Mouse (Mus musculus): Measurements from ENCODE around the gene Afdn. TPM values are rescaled to one million over a fixed set of nuclear protein-coding genes. Genes with fewer than 3 reads are reported as not detected.
A peak's percentile ranks its signal among the peaks of the same experiment; 100 is the strongest.
"Not testable (repeated sequence)": the region's sequence is repeated elsewhere in the genome, so short reads cannot be mapped to it uniquely, and the experiment has no call there.

Gene Afdn
- polyA plus RNA-seq, 1 experiment from 2014 or later = 141 TPM

DNA sequence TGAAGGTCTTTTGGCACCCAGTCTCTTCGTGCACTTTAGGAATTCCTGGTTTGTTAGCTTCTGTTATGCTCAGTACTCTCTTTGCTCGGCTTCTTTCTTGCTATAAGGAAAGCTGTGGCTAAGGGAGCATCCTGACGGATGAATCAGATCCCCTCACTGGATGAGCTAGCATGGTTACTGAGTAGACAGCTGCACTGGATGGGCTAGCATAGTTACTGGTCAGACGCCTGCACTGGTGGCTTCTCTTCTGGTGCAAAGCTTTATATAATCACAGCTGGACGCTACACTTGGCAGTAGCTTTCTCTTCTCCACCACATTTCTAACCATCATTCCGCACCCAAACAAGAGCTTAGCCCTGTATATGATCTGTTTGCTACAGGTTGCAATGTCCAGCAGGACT lies 5.4 kb upstream of the Afdn start:
- DNase-seq (ENCODE audit: low spot score) = no peak
- no peak overlapping the region for H3K27ac ChIP-seq (ENCODE audit: low read depth, low read length)
- WGBS = 75% methylated on average over 6 of the region's 6 CpGs
- no peak overlapping the region for H3K9ac ChIP-seq (ENCODE audit: low read length)
- no peak overlapping the region for H3K4me2 ChIP-seq (ENCODE audit: low read depth, low read length, severe bottlenecking)
- no peak for ATAC-seq (replicated peaks; ENCODE audit: low FRiP score)
- no peaks in the 10 kb centered on the region for H3K9me3 ChIP-seq (ENCODE audit: control insufficient read depth, low read length)
- H3K4me3 ChIP-seq (ENCODE audit: low read depth, low read length) = no peak overlapping the region
- peaks cover 6% of the 10 kb centered on the region; the same call in 1 of the 2 replicates for H3K4me1 ChIP-seq (replicated peaks; ENCODE audit: control insufficient read depth, insufficient read depth, low read length)
- H3K27me3 ChIP-seq (ENCODE audit: control insufficient read depth, insufficient read depth, low read length) = no peaks in the 10 kb centered on the region
- H3K36me3 ChIP-seq (ENCODE audit: control insufficient read depth, insufficient read depth, low read length) = no peaks in the 10 kb centered on the region

DNA sequence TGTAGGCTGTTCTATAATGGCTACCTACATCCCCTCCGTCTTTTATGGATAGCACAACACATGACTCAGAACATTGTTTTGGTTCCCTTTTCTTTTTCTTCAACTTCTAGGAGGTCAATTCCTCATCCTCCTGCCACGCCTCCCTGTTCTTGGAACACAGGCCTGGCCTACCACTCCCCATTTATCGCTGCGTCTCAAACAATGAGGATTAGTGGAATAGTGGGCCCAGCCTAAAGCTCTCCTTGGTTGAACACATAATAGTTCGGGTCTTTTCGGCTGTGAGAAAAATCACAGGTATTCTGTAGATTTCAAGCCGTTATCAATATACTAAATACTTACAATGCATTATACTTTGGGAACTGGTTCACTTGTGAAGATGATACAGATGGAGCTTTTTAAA lies 1.8 kb upstream of the Afdn start:
- H3K4me2 ChIP-seq (ENCODE audit: low read depth, low read length, severe bottlenecking) = peak overlapping the region; percentile 99
- peak overlapping the region; percentile 94; the same call in 1 of the 2 replicates for H3K4me3 ChIP-seq (ENCODE audit: low read depth, low read length)
- H3K27me3 ChIP-seq (ENCODE audit: control insufficient read depth, insufficient read depth, low read length) = no peaks in the 10 kb centered on the region
- H3K9ac ChIP-seq (ENCODE audit: low read length) = peak overlapping the region; percentile 92
- peak overlapping the region; percentile 93 for H3K27ac ChIP-seq (ENCODE audit: low read depth, low read length)
- 29% methylated on average over 7 of the region's 7 CpGs for WGBS
- H3K36me3 ChIP-seq (ENCODE audit: control insufficient read depth, insufficient read depth, low read length) = no peaks in the 10 kb centered on the region
- no peak for DNase-seq (ENCODE audit: low spot score)
- H3K9me3 ChIP-seq (ENCODE audit: control insufficient read depth, low read length) = no peaks in the 10 kb centered on the region
- peaks cover 6% of the 10 kb centered on the region; the same call in 1 of the 2 replicates for H3K4me1 ChIP-seq (replicated peaks; ENCODE audit: control insufficient read depth, insufficient read depth, low read length)
- ATAC-seq (replicated peaks; ENCODE audit: low FRiP score) = no peak

- DNase-seq (ENCODE audit: low spot score) = no peak
- H3K4me2 ChIP-seq (ENCODE audit: low read depth, low read length, severe bottlenecking) = peak overlapping the region; percentile 99
- no peaks in the 10 kb centered on the region for H3K36me3 ChIP-seq (ENCODE audit: control insufficient read depth, insufficient read depth, low read length)
- peak overlapping the region; percentile 93 for H3K27ac ChIP-seq (ENCODE audit: low read depth, low read length)
- H3K9ac ChIP-seq (ENCODE audit: low read length) = peak overlapping the region; percentile 92
- peaks cover 6% of the 10 kb centered on the region; the same call in 1 of the 2 replicates for H3K4me1 ChIP-seq (replicated peaks; ENCODE audit: control insufficient read depth, insufficient read depth, low read length)
- no peaks in the 10 kb centered on the region for H3K27me3 ChIP-seq (ENCODE audit: control insufficient read depth, insufficient read depth, low read length)
- H3K4me3 ChIP-seq (ENCODE audit: low read depth, low read length) = peak overlapping the region; percentile 94
- 0 out of 2 replicates have a peak, but pooled peaks have one; percentile 14 for ATAC-seq (replicated peaks; ENCODE audit: low FRiP score)
- WGBS = 6% methylated on average over 13 of the region's 13 CpGs
- no peaks in the 10 kb centered on the region for H3K9me3 ChIP-seq (ENCODE audit: control insufficient read depth, low read length)
Observed at GRCm38 (mm10) chr17:13759156-13759852, 1.0 kb upstream of the Afdn start.

- Histone ChIP-seq H3K4me1 (replicated peaks; ENCODE audit: control insufficient read depth, insufficient read depth, low read length) (peaks cover 6% of the 10 kb centered on the region; the same call in 1 of the 2 replicates), H3K36me3 (ENCODE audit: control insufficient read depth, insufficient read depth, low read length) (no peaks in the 10 kb centered on the region), H3K27ac (ENCODE audit: low read depth, low read length) (peak overlapping the region; percentile 93), H3K4me2 (ENCODE audit: low read depth, low read length, severe bottlenecking) (peak overlapping the region; percentile 99), H3K9me3 (ENCODE audit: control insufficient read depth, low read length) (no peaks in the 10 kb centered on the region), H3K9ac (ENCODE audit: low read length) (peak overlapping the region; percentile 92), H3K27me3 (ENCODE audit: control insufficient read depth, insufficient read depth, low read length) (no peaks in the 10 kb centered on the region), H3K4me3 (ENCODE audit: low read depth, low read length) (peak overlapping the region; percentile 94)
- 0% methylated on average over 54 of the region's 72 CpGs for WGBS
- peak; percentile 40 for ATAC-seq (replicated peaks; ENCODE audit: low FRiP score)
- no peak for DNase-seq (ENCODE audit: low spot score)
Observed at GRCm38 (mm10) chr17:13760675-13761178, 388 bp downstream of the Afdn start.

- no peaks in the 10 kb centered on the region for H3K27me3 ChIP-seq (ENCODE audit: control insufficient read depth, insufficient read depth, low read length)
- no peaks in the 10 kb centered on the region for H3K9me3 ChIP-seq (ENCODE audit: control insufficient read depth, low read length)
- DNase-seq (ENCODE audit: low spot score) = peak; percentile 80
- no peaks in the 10 kb centered on the region for H3K36me3 ChIP-seq (ENCODE audit: control insufficient read depth, insufficient read depth, low read length)
- ATAC-seq (replicated peaks; ENCODE audit: low FRiP score) = peak; percentile 52
- H3K27ac ChIP-seq (ENCODE audit: low read depth, low read length) = peak within 1 kb of the TSS; percentile 93
- peak within 1 kb of the TSS; percentile 99 for H3K4me2 ChIP-seq (ENCODE audit: low read depth, low read length, severe bottlenecking)
- WGBS = under 1% methylated on average over 71 of the region's 74 CpGs
- peaks cover 6% of the 10 kb centered on the region; the same call in 1 of the 2 replicates for H3K4me1 ChIP-seq (replicated peaks; ENCODE audit: control insufficient read depth, insufficient read depth, low read length)
- H3K4me3 ChIP-seq (ENCODE audit: low read depth, low read length) = peak within 1 kb of the TSS; percentile 94
- peak within 1 kb of the TSS; percentile 92 for H3K9ac ChIP-seq (ENCODE audit: low read length)
Observed at GRCm38 (mm10) chr17:13761179-13761913, 1.0 kb downstream of the Afdn start, which contains the start of gene Tcte2. Tcte2 (minus strand) TSS chr17:13761825.

DNA sequence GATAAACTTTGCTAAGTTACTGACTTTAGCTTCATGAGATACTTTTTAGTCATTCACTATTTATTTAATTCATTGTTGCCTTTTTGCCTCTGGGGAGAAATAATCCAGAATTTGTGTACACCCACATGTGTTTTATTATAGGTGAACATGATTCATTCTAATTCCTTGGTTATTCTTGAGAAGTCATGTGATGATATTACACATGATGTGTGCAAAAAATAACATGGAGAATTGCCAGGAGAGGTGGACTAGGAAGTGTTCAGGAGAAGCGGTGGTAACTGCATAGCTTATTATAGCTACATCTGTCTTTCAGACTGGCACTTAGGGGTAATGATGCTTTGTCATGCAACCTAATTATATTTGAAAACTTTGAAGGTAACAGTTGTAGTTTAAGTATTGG lies 3.5 kb downstream of the Afdn start:
- no peak for ATAC-seq (replicated peaks; ENCODE audit: low FRiP score)
- 84% methylated on average over 1 of the region's 1 CpGs for WGBS
- no peak for DNase-seq (ENCODE audit: low spot score)
- no peak overlapping the region for H3K27ac ChIP-seq (ENCODE audit: low read depth, low read length)
- H3K27me3 ChIP-seq (ENCODE audit: control insufficient read depth, insufficient read depth, low read length) = no peaks in the 10 kb centered on the region
- H3K4me3 ChIP-seq (ENCODE audit: low read depth, low read length) = no peak overlapping the region
- H3K9me3 ChIP-seq (ENCODE audit: control insufficient read depth, low read length) = no peaks in the 10 kb centered on the region
- H3K4me1 ChIP-seq (replicated peaks; ENCODE audit: control insufficient read depth, insufficient read depth, low read length) = peaks cover 2% of the 10 kb centered on the region; the same call in 1 of the 2 replicates
- H3K4me2 ChIP-seq (ENCODE audit: low read depth, low read length, severe bottlenecking) = no peak overlapping the region
- H3K36me3 ChIP-seq (ENCODE audit: control insufficient read depth, insufficient read depth, low read length) = no peaks in the 10 kb centered on the region
- no peak overlapping the region for H3K9ac ChIP-seq (ENCODE audit: low read length)

GRCm38 (mm10) chr17:13764911-13765310 lies 4.6 kb downstream of the Afdn start:
- not testable (repeated sequence) for H3K36me3 ChIP-seq (ENCODE audit: control insufficient read depth, insufficient read depth, low read length); DNase-seq (ENCODE audit: low spot score); H3K27me3 ChIP-seq (ENCODE audit: control insufficient read depth, insufficient read depth, low read length); H3K27ac ChIP-seq (ENCODE audit: low read depth, low read length); H3K9ac ChIP-seq (ENCODE audit: low read length); H3K9me3 ChIP-seq (ENCODE audit: control insufficient read depth, low read length); H3K4me2 ChIP-seq (ENCODE audit: low read depth, low read length, severe bottlenecking); H3K4me3 ChIP-seq (ENCODE audit: low read depth, low read length); ATAC-seq (replicated peaks; ENCODE audit: low FRiP score); H3K4me1 ChIP-seq (replicated peaks; ENCODE audit: control insufficient read depth, insufficient read depth, low read length)
- 97% methylated on average over 2 of the region's 2 CpGs for WGBS

DNA sequence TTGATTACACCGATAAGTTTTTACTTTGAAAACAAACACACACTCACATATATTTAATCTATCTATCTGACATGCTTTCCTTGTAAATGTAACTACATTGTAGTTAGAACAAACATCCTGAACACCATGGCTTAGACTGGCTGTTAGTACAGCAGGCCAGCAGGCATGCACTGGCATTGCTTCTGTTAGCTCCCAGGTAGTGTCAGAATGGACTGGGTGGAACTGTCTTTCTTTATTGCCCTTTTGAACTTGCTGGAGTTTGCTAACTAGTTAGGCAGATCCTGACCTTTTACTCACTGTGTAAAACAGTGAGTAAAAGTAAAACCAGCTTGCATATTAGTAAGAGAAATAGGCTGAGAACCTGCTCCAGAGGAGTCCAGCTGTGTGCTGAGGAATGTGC lies 8.2 kb downstream of the Afdn start:
- H3K9ac ChIP-seq (ENCODE audit: low read length) = no peak overlapping the region
- H3K27me3 ChIP-seq (ENCODE audit: control insufficient read depth, insufficient read depth, low read length) = no peaks in the 10 kb centered on the region
- no peak overlapping the region for H3K27ac ChIP-seq (ENCODE audit: low read depth, low read length)
- H3K9me3 ChIP-seq (ENCODE audit: control insufficient read depth, low read length) = no peaks in the 10 kb centered on the region
- no peak for DNase-seq (ENCODE audit: low spot score)
- H3K4me3 ChIP-seq (ENCODE audit: low read depth, low read length) = no peak overlapping the region
- H3K4me1 ChIP-seq (replicated peaks; ENCODE audit: control insufficient read depth, insufficient read depth, low read length) = no peaks in the 10 kb centered on the region
- no peaks in the 10 kb centered on the region; the same call in 1 of the 2 replicates for H3K36me3 ChIP-seq (ENCODE audit: control insufficient read depth, insufficient read depth, low read length)
- no peak overlapping the region for H3K4me2 ChIP-seq (ENCODE audit: low read depth, low read length, severe bottlenecking)
- 91% methylated on average over 1 of the region's 1 CpGs for WGBS
- no peak for ATAC-seq (replicated peaks; ENCODE audit: low FRiP score)
